Mouse (Mus musculus): ENCODE data around the gene Mrpl33. TPM values are rescaled to one million over a fixed set of nuclear protein-coding genes. Genes with fewer than 3 reads are reported as not detected.
A peak's percentile ranks its signal among the peaks of the same experiment; 100 is the strongest.
"Not testable (repeated sequence)": the region's sequence is repeated elsewhere in the genome, so short reads cannot be mapped to it uniquely, and the experiment has no call there.

The Mrpl33 gene
- total RNA-seq (2015; ENCODE audit: low replicate concordance) (101 TPM in 2 replicates), total RNA-seq (2017; ENCODE audit: low replicate concordance) (42.5 and 55.5 TPM in 2 replicates)

GRCm38 (mm10) chr5:31596481-31597429, at the start of gene Mrpl33:
Mrpl33 (plus strand) TSS chr5:31596935.
- ATAC-seq (replicated peaks; ENCODE audit: low FRiP score, poor library complexity, severe bottlenecking), result no peak

DNA sequence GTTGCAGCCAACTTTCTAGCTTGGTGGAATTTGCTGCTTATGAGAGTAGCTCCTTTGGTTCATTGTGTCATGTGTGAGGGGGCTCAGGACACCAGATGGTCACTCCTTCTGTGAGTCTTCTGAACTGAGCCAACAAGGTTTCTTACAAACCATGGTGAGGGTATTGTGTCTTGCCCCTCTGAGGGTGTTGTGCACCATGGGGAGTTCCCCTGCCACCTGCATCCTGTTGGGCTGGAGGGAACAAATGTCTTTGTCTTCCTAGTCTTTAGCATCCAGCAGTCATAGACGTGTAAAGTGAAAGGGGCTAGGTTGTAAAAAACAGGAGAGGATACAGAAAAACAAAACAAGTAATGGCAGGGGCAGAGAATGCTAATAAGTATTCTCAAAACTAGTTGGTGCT, 37.3 kb upstream of the Mrpl33 start:
- ATAC-seq (replicated peaks; ENCODE audit: low FRiP score, poor library complexity, severe bottlenecking), result no peak

DNA sequence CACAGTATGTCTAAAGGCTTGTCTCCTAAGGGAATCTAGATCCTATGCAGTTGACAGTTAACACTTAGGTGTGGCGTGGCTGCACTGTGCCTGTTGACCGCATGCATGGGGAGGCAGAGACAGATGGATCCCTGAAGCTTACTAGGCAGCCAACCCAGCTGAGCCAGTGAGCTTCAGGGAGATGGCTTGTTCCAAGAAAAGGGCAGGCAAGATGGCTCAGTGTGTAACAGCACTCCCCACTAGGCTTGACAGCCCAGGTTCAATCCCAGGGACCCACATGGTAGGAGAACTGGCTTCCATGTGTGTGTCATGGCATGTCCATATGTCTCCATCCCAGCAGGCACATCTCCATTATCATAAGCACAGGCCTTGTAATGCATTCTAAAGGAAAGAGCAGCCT, 36.4 kb upstream of the Mrpl33 start:
- no peak for ATAC-seq (replicated peaks; ENCODE audit: low FRiP score, poor library complexity, severe bottlenecking)

DNA sequence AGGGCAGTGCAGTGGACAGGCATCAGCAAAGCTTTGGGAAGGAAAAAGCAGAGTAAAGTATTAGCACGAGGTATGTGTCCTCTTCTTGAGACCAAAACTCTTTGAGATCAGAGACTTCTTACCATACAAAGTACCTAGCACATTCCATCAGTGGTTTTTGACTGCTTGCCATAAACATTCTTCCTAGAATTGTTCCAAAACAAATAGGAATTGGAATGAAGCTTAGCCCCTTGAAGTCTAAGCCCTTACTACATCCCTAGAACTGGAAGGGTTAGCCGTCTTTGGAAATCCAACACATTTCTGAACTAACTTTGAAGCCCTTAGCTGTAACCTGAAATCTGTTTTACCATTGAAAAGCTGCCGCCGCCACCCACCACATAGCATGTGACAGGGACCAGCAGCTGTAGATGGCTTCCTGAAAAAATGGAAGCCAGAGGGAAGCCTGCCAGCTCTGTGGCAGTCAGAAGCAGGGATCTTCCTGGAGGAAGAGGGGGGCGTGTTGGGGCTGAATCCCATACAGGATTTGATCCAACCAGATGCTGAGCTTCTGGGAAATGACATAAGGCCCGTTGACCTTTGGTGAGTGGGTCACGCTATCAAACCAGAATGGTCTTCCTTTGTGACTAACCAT, 34.6 kb upstream of the Mrpl33 start:
- ATAC-seq (replicated peaks; ENCODE audit: low FRiP score, poor library complexity, severe bottlenecking), result no peak

DNA sequence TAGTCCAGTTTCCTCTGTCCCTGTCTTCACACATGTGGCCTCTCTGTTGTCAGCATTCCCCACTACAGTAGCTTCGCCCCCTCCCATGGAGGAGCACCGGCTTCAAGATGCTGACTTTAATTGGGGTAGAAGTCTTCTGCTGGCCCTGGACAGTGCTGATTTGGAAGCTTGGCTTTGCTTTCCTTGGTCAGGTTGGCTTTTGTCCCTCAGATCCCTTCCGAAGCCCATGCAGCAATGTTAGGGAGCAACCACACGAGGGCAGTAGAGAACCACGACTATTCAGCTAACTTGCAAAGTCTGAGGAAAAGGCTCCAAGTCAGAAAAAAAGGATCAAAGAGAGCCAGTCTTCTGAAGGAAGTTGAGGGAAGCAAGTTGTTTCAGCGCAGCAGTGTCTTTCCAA, 33.2 kb upstream of the Mrpl33 start:
- ATAC-seq (replicated peaks; ENCODE audit: low FRiP score, poor library complexity, severe bottlenecking), result peak; percentile 71

DNA sequence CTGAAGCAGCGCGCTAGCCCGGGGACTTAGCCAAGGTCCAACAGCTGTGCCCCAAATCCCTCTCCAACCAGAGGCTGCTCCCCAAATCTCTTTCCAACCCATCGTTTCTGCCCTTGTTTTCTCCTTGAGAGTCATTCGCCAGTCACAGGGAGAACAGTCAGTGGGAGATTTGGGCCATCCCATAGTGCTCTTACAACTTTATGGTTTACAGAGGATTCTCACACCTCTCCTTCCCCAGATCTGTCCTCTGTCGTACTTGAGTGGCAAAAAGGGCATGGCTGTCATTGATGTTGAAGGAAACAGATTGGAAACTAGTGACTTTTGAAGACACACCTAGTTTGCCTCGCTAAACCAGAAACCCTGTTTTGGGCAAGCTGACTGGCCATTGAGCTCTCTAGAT, 32.8 kb upstream of the Mrpl33 start:
- no peak for ATAC-seq (replicated peaks; ENCODE audit: low FRiP score, poor library complexity, severe bottlenecking)

- no peak for ATAC-seq (replicated peaks; ENCODE audit: low FRiP score, poor library complexity, severe bottlenecking)
These were observed 31.8 kb upstream of the Mrpl33 start for GRCm38 (mm10) chr5:31564976-31565375.

DNA sequence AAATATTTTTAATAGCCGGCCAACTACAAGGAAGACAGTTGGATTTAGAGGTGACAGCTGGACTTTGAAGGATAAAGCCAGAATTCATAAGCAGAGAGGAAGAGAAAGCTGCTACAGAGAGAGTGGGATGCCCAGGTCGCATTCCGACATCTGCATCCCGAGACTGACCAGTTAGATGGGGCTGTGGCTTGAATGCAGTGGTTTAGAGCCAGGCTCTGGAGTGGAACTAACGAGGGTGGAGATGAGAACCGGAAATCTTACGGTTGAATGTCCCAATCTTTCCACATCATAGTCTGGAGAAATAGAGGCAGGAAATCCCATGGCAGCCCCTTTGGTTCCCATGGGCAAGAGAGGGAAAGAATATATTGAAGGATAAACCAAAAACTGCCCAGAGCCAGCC, 30.7 kb upstream of the Mrpl33 start:
- ATAC-seq (replicated peaks; ENCODE audit: low FRiP score, poor library complexity, severe bottlenecking), result no peak

DNA sequence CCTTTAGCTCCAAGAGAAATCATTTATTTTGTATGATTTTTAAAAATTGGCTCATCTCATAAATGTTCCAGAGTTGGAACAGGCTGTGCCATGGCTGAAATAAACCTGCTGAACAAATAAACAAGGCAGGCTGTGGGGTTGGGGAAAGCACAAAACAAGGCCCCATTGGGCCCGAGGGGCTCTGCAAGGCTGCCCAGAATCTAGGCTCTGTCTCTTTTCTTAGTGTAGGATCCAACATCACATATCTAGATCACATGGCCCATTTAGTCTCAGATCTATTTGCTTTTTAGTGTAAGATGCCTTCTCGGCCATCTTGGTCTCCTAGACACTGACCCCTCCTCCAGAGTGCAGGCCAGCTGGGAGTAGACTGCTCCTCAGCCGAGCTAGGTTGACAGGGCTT, 30.3 kb upstream of the Mrpl33 start:
- no peak for ATAC-seq (replicated peaks; ENCODE audit: low FRiP score, poor library complexity, severe bottlenecking)

DNA sequence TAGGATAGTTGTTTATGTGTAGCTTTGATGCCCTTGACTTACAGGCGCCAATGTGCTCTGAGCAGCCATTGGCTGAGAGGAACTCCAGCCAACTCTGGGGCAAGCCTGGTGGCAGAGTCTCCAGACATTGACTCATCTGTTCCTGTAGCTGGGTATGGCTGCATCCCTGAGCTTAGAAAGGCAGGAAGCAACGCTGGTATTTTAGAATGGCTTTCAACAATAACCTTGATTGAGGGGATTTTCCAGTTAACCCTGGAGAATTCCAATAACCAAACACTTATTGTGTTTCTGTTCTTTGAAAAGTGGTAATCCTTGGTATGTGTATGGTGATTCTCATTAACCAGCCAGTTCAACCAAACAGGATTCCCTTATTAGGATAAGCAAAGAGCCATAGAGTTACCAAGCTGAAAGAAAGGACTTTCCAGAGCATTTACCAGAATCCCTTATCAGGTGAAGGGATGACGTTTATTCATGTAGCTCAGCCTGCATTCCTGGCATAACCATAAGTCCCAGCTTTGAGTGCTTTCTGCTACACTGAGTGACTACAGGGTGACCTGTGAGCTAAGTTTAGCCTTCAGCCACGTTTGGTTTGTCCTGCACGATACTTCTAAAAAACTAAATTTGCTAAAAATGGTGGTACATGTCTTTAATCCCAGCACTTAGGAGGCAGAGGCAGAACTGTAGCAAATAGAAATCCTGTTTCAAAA, 28.6 kb upstream of the Mrpl33 start:
- no peak for ATAC-seq (replicated peaks; ENCODE audit: low FRiP score, poor library complexity, severe bottlenecking)

- ATAC-seq (replicated peaks; ENCODE audit: low FRiP score, poor library complexity, severe bottlenecking), result no peak
These were observed 25.6 kb upstream of the Mrpl33 start for GRCm38 (mm10) chr5:31571023-31571608.

DNA sequence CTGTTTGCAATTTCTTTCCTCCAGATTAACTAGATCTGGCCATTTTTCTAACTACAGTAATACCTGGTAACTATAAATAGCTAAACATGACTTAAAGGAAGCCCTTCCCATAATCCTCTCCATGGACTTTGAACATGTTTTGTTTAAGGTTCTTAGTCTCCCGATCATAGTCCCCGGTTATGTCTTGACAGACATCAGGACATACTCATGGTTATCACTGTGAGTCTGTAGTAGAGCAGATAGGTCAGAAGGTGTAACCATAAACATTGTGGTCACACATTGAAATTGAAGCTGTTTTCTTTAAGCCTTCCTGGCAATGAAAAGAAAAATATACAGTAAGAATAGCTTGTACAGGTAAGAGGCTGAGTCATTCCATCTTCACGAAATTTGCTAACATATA, 23.0 kb upstream of the Mrpl33 start:
- ATAC-seq (replicated peaks; ENCODE audit: low FRiP score, poor library complexity, severe bottlenecking), result no peak

DNA sequence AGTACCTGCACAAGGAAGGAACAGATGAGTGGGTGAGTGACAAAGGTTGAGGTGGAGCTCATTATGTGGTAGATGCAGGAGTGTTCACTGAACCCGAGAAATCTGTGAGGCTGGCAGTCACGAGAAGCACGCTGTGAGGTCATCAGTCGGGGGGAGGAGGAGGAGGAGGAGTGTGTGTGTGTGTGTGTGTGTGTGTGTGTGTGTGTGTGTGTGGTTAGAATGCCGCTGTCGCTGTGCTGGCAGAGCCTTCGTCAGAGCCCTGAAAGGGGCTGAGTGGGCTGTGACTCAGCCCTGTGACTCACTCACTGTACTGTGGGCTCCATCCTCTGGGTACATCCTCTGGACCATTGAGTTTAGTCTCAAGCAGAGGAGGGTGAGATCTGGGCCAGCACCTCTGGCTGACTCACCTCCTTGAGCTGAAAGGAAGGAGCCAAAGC, 20.2 kb upstream of the Mrpl33 start:
- no peak for ATAC-seq (replicated peaks; ENCODE audit: low FRiP score, poor library complexity, severe bottlenecking)

- ATAC-seq (replicated peaks; ENCODE audit: low FRiP score, poor library complexity, severe bottlenecking), result no peak
These were observed 15.5 kb upstream of the Mrpl33 start for GRCm38 (mm10) chr5:31581263-31581662.

GRCm38 (mm10) chr5:31581932-31582331, 14.8 kb upstream of the Mrpl33 start:
- no peak for ATAC-seq (replicated peaks; ENCODE audit: low FRiP score, poor library complexity, severe bottlenecking)

- ATAC-seq (replicated peaks; ENCODE audit: low FRiP score, poor library complexity, severe bottlenecking), result no peak
These were observed 13.5 kb upstream of the Mrpl33 start for GRCm38 (mm10) chr5:31583261-31583660.

DNA sequence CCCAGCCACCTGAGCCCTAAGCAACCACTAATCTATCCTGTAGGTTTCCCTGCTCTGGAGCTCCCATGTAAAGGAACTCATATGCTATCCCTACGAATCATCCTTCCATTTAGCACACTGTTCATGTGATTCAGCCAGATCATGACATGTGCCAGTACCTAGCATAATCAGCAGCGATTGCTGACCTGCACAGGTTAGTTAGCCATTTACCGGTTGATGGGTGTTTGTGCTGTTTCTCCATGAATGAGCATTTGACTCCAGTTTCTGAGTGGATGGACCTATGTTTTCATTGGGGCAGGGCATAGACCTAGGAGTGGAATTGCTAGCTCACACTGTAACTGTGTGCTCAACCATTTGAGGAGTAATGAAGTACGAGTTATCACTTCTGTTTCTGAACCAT, 11.2 kb upstream of the Mrpl33 start:
- no peak for ATAC-seq (replicated peaks; ENCODE audit: low FRiP score, poor library complexity, severe bottlenecking)

DNA sequence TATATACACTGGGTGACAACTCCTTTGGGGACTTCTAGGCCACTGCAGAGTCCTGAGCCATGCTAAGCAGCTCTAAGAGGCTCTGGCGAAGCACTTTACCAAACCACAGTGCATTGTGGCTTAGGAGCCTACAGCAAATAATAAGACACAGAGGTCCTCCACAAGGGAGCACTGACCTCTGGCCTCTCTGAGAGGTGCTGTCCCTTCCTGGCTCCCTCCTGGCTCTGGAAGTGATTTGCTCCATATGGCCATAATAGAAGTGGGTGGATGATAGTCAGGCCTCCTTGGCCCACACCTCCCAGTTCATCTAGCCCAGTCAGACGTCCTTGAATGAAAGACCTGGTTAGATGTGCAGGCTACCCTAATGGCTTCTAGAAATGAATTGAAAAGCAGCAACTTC, 8.7 kb upstream of the Mrpl33 start:
- ATAC-seq (replicated peaks; ENCODE audit: low FRiP score, poor library complexity, severe bottlenecking), result no peak

GRCm38 (mm10) chr5:31588672-31589071, 8.1 kb upstream of the Mrpl33 start:
- ATAC-seq (replicated peaks; ENCODE audit: low FRiP score, poor library complexity, severe bottlenecking), result not testable (repeated sequence)

GRCm38 (mm10) chr5:31589711-31590319, 6.9 kb upstream of the Mrpl33 start:
- ATAC-seq (replicated peaks; ENCODE audit: low FRiP score, poor library complexity, severe bottlenecking), result no peak

All from erythroblast, adult 5-6 weeks (primary cell).